Mouse (Mus musculus) layer of hippocampus, adult 8-10 months (tissue): ENCODE measurements around the gene Metrn. TPM values are rescaled to one million over a fixed set of nuclear protein-coding genes. Genes with fewer than 3 reads are reported as not detected.

ENCODE experiments used
- DNase-seq, 2 experiments: peaks; one replicate each; pipeline ENCODE4 v3.0.0; 2022; ENCODE audit warnings: low spot score in 2 of 2
- total RNA-seq, 4 experiments: library from RNA; stranded (reverse); gene quantifications; 2 replicates each; pipeline ENCODE4 v1.2.4; 2022

The Metrn gene
- total RNA-seq, 4 experiments from 2014 or later: 66.8 to 93.2 (median 84.5) TPM

- DNase-seq: no peak
Measured at GRCm38 (mm10) chr17:25831451-25832281, 34.7 kb upstream of the Metrn start.

DNA sequence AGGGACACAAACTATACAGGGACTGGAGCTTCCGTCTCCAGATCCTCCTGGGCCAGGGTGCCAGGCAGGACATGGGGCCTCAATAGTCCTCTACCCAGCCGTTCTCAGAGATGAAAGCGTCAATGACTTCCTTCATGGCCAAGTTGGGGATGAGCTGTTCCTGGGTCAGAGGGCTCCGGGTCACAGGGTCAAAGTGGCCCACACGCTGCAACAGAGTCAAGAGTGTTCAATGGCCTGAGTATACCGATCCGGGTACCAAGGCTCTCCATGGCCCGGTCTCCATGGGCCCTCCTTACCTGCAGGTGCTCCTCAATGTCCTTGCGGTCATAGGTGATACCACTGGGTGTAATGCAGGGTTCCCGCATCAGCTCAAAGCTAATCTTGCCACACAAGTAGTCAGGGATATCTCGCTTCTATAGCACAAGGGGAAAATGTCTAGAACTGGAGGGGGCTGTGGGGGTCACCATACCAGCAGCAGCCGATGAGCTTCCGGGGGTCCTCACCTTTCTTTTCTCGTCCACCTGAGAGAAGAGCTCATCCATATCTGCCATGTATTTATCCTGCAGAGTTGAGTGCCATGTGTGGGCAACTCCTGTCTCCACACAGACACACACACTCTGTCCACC is 34.0 kb upstream of the Metrn start:
- DNase-seq: no peak

DNA sequence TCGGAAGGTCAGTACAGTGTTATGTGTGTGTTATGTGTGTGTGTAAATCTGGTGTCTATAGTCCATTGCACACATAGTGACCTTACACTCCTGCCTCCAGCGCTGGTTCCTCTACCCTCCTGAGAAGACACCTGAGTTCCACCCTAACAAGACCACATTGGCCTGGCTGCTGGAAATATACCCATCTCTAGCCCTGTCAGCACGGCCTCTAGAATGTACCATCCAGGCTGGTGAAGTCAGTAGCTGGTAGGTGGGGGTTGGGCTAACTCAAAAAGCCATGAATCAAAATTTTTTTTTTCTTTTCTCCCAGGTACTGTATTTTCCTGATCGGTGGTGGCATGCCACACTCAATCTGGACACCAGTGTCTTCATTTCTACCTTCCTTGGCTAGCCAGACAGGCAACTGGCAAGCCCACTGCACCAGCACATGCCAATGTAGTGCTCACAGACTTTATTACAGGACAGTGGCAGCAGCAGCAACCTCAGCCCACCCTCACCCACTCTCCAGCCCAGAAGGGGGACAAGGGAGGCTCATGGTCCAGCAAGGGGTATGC is 33.3 kb upstream of the Metrn start:
- DNase-seq: no peak

DNA sequence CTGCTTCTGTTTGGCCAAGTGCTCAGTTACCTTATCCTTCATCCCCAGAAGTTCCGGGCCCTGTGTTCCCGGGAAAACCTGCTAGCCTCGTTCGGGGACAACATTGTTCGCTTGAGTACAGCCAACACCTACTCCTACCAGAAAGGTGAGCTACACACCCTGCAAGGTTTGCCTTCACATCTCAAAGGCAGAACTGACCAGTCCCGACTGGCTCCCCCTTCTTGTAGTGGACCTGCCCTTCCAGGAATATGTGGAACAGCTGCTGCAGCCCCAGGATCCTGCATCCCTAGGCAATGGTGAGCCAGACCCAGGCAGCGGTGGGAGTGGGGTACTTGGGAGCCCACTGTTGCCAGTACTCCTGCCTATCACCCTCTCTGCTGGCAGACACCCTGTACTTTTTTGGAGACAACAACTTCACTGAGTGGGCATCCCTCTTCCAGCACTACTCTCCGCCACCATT is 32.7 kb upstream of the Metrn start:
- no peak for DNase-seq

GRCm38 (mm10) chr17:25828712-25829557 is 32.0 kb upstream of the Metrn start, which contains the start of gene Jmjd8:
TSS of gene Jmjd8 (plus strand) at chr17:25828867.
- DNase-seq: peak; percentile 78 to 87

DNA sequence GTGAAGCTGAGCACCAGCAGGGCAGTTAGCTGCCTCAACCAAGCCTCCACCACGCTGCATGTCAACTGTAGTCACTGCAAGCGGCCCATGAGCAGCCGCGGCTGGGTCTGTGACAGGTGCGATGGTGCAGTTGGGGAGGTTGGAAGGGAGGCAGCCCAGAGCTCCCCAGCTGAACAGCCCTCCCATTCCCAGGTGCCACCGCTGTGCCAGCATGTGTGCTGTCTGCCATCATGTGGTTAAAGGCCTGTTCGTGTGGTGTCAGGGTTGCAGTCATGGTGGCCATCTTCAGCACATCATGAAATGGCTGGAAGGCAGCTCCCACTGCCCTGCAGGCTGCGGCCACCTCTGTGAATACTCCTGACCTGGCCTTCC is 31.3 kb upstream of the Metrn start:
- DNase-seq: no peak

GRCm38 (mm10) chr17:25827546-25828222 is 30.7 kb upstream of the Metrn start:
- no peak for DNase-seq

DNA sequence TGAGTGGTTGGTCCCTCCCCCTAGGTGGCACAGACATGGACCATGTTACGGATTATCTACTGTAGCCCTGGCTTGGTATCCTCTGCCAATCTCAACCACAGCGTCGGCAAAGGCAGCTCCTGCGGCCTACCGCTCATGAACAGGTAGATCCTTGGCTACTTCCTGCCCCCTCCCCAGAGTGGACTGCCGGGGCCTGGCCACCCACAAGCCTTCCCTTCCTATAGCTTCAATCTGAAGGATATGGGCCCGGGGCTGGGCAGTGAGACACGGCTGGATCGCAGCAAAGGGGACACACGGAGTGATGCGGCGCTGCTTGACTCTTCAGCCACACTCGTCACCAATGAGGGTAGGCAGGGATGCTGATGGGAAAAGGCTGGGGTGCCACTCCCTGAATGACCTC is 30.1 kb upstream of the Metrn start:
- no peak for DNase-seq

DNA sequence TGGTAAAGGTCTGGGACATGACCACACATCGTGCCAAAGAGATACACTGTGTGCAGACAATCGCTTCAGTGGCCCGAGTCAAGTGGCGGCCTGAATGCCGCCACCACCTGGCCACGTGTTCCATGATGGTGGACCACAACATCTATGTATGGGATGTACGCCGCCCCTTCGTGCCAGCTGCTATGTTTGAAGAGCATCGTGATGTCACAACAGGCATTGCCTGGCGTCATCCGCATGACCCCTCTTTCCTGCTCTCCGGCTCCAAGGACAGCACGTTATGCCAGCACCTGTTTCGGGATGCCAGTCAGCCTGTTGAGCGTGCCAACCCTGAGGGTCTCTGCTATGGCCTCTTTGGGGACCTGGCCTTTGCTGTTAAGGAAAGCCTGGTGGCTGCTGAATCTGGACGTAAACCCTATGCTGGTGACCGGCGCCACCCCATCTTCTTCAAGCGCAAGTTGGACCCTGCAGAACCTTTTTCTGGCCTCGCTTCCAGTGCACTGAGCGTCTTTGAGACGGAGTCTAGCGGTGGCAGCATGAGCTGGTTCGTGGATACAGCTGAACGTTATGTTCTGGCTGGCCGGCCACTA is 29.1 kb upstream of the Metrn start:
- no peak for DNase-seq

DNA sequence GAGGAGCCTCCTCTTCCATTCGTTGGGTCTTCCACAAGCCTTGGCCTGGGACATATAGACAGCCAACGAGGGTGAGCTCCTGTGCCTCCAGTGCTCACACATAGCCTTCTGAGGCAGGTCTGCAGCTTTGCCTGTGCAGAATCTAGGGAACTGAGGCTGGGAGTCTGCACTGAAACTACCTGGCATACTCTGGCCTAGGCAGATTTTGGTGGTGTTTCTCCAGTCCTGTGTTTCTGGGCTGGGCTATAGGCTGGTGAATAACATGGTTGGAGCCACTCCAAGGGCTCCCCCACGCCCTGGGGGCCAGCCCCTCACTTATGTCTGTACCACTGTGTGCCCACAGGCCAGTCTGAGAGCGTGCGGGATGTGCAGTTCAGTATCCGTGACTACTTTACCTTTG is 28.4 kb upstream of the Metrn start:
- DNase-seq: no peak

- no peak for DNase-seq
Measured at GRCm38 (mm10) chr17:25824362-25825142, 27.6 kb upstream of the Metrn start.

DNA sequence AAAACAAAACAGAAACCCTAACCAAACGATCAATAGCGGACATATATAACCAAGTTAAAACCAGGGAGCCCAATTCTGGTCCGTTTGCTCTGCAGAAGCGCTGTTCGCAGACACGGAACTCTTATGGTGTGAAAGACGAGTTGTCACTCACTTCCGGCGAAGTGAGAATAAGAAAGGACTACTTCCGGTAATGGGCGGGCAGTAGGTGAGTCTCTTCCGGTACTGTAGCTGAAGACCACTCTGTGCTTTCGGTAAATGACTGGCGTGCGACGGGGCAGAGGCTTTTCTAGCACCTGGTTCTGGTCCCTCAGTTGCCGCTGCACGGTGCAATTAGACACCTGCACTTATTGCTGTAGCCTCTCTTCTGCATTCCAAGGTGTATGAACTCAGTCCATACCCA is 26.5 kb upstream of the Metrn start, which contains the start of gene Wdr24:
Gene Wdr24, plus strand, starts transcription at position 176 of the 400 bp plus-strand sequence.
- DNase-seq: peak in 1 of 2 experiments; percentile 83

- no peak for DNase-seq
Measured at GRCm38 (mm10) chr17:25818851-25819780, 22.2 kb upstream of the Metrn start.

- no peak for DNase-seq
Measured at GRCm38 (mm10) chr17:25817662-25818061, 20.7 kb upstream of the Metrn start.

DNA sequence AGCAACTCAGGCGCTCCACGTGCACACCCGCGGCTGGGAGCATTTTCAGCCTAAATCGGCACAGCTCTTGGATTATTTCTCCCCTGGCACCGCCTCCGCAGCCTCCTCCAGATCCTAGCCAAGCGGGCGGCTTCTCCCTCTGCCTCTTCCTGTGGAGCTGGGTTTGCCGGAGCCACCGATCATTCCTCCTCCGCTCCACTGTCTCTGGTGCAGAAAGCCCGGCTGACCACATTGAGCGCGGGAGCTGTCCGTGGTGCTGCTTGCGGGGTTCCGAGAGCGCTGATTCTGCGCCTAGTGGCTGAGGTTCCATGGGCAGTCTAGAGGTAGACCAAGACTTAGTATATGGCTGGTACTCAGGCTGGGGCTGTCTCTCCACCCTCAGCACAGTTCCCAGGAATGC is 16.5 kb upstream of the Metrn start:
- peak; percentile 80 to 81 for DNase-seq

- no peak for DNase-seq
Measured at GRCm38 (mm10) chr17:25810890-25811289, 14.0 kb upstream of the Metrn start.

- DNase-seq: no peak
Measured at GRCm38 (mm10) chr17:25809606-25810340, 12.8 kb upstream of the Metrn start.
